Mouse (Mus musculus) monocyte, adult 5-6 weeks (primary cell): Measurements from ENCODE around the gene Tgm2. TPM values are rescaled to one million over a fixed set of nuclear protein-coding genes. Genes with fewer than 3 reads are reported as not detected.
A peak's percentile ranks its signal among the peaks of the same experiment; 100 is the strongest.

Experiments
- ATAC-seq: fragments of 153-309, 156-312 bp; replicated peaks from 2 replicates; pipeline ENCODE4 v1.8.0; 2017; ENCODE audit warnings: mild to moderate bottlenecking; ENCODE audit not compliant: low TSS enrichment, insufficient number of reproducible peaks, severe bottlenecking, poor library complexity, low FRiP score
- total RNA-seq: library from RNA; stranded (forward); fragments of 200-1000, 200-491, 200-594 nt; gene quantifications from 3 replicates; pipeline ENCODE4 v1.2.3, GENCODE M21; 2017

The Tgm2 gene
- total RNA-seq, 1 experiment from 2014 or later, result 210 TPM

DNA sequence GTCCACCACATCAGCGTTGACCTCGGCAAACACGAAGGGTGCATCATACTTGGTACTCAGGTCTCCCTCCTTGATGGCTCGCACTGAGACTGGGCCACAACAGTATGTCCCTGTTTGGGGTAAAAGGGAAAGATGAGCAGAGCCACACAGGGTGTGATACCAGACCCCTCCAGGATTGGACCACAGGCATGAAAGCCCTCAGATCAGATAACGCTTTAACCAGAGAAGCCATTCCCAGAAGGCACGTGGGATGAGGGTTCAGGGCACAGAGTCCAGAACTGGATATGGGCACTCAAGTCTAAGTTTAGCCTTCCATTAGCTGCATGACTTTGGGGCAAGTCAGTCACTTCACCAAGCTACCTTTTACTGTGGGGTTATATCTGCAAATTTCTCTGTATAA is 19.0 kb downstream of the Tgm2 start:
- ATAC-seq, result no peak

DNA sequence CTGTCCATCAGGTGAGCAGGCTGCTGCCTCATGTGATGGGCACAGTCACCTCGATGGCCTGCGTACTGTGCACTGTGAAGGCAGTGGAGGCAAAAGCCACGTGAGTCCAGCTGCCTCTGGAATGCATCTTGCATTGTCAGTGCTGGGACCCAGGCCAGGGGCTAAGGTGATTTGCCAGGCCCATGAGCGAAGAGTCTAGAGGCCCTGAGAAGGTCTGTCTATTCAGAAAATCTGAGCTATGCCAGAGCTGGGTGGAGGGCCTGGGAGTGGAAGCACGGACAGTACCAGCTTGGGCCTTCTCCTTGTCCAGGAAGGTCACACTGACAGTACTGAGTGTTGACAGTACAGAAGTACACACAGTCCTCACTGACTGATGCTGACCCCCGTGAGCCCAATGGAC is 23.4 kb downstream of the Tgm2 start:
- ATAC-seq, result no peak

DNA sequence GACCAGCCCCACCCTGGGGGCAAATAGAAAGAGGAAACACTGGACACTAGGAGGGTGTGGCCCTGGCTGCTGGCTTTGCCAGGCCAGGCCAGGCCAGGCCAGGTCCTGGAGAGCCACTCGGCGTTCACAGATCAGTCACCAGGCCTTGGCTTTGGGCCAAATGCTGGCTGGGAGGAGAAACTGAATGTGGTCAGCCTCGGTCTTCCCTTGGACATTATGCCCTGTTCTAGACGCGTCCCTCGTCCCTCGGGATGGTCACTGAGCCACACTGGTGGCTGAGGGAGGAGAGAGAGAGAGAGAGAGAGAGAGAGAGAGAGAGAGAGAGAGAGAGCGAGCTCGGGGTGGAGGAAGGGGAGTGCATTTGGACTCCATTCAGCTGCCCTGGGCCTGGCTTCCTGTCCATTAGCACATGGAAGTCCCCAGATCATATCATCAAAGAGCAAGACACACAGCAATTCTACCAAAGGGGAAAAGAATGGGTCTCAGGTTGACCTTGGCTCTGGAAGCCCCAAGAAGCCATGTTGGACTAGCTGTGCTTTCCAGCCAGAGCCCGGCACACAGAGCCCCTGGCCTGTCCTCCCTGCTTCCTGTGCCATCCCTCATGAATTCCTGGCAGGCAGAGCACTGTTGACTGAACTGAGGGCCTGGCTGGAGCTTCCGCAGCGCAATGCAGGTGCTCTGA is 24.4 kb downstream of the Tgm2 start:
- ATAC-seq, result 0 out of 2 replicates have a peak, but pooled peaks have one; percentile 14

DNA sequence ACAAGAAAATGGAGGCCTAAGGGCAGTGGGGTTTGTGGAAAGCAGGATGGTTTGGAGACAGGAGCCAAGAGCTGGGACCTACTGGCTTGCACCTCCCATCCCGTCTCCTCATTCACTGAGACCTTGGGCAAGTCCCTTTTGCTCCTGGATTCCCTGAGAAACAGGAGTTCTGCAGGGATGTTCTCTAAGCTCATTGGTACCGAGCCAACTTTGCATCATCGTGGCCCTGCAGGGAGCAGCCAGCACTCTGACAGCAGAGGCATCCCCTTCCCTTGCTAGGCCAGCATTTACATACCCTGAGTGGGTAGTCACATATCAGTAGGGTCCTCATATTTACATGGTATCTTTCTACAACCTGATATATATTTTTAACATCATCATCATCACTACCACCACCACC is 25.4 kb downstream of the Tgm2 start:
- ATAC-seq, result no peak

DNA sequence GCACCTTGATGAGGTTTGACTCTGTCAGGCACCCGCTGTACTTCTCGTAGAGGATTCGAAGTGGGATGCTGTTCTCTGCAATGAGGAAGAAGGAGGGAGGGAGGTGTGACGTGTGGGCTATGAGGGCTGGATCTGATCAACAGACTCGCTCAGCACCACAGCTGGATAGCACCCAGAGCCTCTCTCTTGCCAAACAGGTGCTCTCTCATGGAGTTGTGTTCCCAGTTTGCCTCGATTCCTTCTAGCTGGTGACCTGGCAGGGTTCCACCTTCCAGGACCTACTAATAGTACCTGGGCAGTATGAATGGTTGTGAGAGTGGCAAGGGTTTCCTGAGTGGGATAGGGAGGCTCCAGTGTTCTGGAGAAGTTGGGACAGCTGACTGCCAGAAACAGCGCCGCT is 26.0 kb downstream of the Tgm2 start:
- ATAC-seq, result no peak

DNA sequence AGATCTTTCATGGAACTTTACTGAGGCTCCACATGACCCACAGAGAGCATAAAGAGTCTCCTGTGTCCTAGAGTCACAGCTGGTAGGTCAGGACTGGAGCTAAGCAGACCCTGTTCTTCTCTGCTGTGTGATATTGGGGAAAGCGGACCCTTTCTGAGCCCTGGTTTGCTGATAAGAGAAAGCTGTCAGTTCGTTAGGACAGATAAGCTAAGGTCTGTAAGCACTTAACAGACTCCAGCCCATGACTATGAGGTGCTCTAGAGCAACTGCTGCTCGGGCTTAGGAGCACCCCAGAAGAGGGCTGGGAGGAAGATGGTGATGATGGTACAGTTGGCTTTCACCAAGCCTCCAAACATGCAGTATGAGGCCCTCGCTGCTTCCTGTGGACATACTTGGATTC is 27.1 kb downstream of the Tgm2 start:
- no peak for ATAC-seq

DNA sequence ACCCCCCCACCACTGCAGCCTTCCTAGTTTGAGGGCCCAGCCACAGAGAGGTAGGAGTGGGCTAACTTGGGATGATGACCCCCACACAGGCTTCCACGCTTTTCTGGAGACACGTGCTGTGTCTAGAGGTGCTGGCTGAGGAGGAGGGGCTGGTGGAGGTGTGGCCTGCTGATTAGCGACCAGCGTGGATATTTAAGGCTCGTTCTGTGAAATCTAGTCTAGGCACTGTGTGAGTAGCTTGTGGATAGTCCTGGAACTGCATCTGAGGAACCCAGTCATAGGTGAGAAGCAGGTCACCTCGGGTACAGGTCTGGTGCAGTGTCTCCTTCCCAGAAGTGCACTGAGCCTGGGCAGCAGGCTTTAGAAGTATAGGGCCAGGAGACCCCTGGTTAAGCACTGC is 29.6 kb downstream of the Tgm2 start:
- no peak for ATAC-seq

DNA sequence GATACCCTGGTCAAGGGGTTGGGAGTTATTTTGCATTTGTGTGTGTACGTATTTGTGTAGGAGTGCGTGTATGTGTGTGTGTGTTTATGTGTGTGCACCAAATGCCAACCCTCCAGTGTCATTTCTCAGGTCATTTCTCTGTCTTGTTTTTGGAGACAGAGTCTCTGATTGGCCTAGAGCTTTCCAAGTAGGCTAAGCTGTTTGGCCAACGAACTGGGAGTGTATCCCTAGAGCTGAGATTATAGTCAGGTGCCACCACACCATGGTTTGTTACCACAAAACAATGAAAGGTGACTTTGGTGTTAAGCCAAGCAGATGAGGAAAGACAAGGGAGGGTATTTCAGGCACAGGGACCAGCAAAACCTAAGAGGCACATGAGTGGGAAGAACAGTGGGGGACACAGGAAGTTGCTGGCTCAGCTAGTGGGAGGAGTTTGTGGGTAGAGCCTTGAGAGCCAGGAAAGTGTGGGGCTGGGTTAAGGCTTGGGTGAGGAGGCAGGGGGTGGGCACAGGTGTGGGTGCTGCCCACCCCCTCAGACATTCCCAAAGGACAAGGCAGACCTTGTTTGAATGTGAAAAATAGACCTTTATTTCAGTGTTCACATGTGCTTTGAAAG is 30.3 kb downstream of the Tgm2 start:
- no peak for ATAC-seq

DNA sequence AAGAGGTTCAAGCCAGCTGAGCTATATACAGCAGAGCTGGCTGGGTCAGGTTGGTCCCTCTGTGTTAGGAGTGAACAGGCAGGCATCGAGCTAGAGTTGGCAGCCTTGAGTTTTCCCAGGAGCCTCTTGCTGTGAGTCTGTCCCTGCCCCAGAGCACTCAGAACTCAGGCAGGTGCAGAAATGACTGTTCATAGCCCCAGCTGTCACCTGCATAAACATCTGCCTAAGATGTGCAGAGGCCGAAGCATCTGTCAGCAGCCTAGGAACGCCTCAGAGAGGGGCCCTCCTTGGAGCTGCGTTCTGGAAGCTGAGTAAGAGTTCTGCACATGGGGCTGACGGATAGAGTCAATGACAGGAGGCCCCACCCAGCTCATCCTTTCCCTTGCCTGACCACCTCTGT is 31.3 kb downstream of the Tgm2 start:
- ATAC-seq, result no peak

DNA sequence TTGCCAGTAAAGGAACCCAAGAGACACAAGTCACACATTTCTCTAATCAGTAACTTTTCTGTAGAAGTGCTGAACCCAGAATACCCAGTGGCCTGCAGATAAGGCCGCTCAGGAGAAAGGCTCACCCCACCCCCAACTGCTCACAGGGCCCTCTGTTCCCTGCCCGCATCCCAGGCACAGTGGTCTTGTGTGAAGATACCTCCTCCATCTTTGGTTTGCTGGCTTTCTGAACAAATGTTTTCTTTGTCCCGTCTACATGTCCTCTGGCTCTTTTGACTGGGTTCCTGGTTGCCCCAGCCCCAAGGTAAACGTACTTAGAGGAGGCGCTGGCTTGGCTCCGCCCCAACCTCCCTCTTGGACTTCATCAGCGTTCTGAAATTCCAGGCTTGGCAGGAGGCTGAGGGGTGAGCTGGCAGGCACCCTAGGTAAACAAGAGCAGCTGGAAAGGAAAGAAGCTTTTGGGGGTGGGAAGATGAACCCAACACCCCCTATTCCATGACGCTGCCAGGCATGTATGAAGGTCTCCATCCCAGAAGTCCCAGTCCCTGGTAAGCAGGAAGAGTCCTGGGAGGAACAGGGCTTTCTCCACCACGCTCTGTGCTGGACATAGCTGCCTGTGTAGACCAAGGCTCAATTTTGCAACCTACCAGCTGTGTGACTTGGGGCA is 32.5 kb downstream of the Tgm2 start:
- ATAC-seq, result no peak

DNA sequence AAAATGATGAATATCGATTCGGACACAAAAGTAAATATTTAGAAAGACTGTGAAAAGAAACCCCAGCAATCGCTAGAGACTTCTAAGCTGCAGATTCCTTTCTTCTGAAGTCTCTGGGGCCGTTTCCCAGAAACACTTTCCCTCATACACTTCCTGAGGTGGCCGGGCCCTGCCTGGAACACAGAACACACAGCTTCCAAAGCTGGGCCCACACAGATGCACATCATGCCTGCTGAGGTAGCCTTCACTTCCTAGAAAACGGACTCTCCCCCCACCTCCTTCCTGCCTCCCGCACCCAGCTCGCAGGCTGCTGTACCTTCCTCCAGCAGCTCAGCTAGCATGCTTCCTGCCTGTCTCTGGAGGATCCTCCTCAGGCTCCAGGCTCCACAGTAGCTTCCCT is 36.7 kb downstream of the Tgm2 start:
- no peak for ATAC-seq

DNA sequence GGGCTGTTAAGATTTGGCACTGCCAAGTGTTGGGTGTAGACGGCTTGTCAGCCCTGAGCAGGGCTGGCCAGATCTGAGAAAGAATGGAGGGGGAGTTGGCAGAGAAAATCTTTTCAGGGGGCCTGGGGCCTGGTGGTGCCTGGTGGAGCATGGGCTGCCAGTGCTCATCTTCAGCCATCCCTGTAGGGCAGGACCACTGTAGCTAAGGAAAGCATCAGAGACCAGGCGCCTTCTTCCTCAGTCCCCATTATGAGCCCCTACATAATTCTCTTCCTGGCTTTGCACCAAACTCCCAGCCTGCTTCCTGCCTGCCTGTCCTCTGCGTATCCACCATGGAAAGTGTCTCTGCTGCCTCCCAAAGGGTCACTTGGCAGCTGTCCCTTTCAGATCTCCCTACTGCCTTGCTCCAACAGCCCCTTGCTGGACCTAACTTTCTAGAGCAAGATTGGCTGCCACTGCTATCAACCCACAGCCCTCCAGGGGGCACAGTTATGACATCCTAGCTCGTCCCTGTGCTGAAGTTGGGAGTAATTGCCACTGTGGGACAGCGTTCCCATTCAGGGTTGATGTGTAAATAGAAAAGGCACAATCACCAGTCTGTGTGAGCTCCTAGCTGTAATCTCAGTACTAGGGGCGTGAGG is 39.2 kb downstream of the Tgm2 start:
- peak; percentile 53; the same call in 1 of the 2 replicates for ATAC-seq

DNA sequence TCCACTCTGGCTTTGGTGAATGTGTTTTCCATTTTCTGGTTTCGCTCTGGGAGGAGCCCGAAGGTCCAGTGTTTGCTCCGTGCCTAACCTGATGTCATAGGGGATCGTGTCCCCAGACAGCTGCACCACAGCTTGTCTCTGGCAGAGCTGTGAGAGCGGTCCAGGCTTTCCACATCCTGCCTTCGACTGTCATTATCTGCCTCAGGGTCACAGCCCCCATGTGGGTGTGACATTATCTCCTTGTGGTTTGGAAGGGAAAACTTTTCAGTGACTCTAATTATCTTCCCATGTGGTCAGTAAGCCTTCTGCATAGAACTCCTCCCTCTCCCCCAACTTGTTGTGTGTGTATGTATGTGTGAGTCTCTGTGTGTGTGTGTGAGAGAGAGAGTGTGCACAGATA is 40.6 kb downstream of the Tgm2 start:
- ATAC-seq, result no peak

DNA sequence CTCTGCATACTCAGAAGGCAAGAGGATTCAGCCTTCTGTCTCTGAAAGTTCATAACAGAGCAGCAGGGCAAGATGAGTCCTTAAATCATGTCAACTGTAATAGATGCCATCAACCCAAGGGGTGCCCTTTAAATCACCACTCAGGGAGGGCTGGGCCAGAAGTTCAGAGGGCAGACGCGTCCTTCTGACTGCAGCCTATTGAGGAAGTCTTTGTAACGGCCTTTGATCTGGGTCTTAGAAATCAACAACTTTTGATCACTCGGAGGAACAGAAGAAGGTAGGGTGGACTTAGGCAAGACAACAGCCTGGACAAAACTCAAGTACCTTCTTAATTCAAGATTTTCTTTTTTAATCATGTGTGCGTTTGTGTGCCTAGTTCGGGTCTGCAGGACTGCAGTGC is 41.3 kb downstream of the Tgm2 start:
- no peak for ATAC-seq

DNA sequence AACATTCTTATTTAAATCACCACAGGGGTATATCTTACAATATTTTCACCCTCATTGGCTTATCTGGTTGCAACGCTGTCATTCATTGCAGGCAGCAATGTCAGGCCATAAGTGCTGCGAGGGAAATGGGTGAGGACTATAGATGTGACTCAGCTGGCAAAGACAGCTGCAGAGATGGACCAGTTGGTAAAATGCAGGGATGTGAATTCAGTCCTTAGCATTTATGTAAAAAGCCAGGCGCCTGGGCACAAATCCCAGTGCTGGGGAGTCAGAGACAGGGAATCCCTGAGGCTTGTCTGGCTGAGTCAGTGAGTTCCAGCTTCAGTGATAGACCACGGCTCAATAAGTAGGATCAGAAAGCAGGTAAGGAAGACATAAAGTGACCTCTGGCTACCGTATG is 44.5 kb downstream of the Tgm2 start:
- ATAC-seq, result no peak

DNA sequence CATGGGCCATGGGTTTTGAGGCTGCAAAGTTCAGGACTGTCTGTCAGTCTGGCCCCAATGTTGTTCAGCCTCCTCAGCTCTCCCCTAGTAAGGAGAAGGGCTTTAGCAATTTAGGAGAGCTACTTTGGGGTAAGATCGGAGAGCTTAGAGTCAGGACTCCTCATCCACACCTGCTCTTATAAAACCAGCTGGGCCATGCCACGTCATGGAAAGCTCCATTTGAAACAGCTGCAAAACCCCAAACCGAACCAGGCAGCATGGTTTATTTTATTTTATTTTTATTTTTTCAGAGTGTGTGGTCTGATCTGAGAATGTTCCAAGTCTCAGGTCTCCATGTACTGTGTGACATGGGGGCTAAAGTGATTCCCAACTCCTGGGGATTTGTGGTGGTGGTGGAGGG is 46.7 kb downstream of the Tgm2 start:
- ATAC-seq, result no peak

DNA sequence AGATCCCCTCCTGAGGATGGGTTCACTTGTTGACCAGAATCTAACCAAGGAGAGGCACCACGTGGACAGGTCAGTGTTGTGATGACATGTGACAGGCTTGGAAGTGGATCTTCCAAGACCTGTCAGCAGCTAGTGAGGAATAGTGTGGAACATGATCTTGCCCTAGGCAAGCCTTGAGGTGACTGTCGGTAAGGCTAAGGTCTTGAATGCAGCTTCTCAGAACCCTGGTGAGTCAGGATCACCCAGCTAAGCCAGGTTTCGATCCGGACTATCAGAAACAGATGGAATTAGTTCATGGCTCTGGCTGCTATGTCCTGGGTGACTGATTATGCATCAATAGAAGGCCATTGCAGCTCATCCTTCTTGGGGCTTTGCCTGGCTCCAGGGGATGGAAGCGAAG is 47.5 kb downstream of the Tgm2 start:
- ATAC-seq, result 0 out of 2 replicates have a peak, but pooled peaks have one; percentile 6

DNA sequence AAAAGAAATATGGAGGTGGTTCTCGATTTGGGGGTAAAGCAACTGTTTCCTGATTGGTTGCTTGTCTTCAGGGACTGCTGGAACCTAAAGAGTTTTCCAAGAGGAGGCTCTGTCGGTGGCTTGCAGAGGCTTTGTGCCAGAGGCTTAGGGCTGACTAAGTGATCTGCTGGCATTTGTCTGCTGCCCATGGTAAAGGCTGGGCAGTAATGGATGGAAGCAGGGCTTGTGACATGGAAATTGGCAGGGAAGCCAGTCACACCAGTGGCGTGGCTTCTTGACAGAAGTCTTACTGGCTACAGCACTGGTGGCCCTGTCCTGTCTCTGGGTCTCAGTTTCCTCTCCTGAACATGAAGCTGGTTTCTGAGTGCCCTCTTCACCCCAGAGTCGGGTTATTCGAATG is 49.2 kb downstream of the Tgm2 start:
- ATAC-seq, result no peak

DNA sequence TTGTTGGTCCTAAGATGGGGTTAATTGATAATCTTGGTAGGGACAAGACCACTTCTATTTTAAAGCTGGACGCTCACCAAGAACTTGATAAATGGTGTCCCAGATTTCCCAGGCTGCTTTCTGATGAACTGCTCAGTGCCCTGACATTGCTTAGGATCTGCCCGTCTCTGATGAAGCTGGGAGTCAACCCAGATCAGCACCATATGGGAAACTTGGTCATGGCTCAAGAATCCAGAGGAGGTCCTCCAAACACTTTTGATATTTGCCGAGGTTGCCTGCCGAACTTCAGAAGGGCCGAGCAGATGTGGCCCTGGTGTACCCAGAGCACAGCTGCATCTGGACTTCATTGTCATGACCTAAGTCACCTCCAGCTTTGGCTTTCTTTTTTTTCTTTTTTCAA is 51.4 kb downstream of the Tgm2 start:
- ATAC-seq, result no peak

DNA sequence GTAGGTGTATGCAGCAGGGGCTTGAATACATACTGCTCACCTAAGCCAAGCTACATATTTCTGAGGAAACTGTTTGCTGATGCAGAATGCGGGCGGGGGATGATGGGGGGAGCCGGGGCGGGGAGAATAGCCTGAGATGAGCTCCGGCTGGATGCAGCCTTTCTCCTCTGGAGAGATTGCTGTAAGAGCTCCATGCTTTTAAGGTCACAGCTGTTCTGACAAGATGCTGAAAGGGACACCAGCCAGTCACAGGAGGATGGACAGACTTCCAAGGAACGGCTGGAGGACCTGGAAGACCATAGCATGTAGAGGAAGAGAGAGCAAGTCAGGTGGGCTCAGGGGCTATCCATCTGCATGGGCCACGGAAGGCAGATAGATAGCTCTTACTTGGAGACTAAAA is 51.9 kb downstream of the Tgm2 start:
- no peak for ATAC-seq
